Mouse (Mus musculus) G1E (cell line): ENCODE data around the gene Epm2a.

Experiments
- CTCF ChIP-seq: IDR thresholded peaks from 2 replicates; pipeline ENCODE4 v1.5.1; 2012; ENCODE audit warnings: low read depth, low read length, inconsistent platforms, mixed read lengths
- GATA1 ChIP-seq: IDR thresholded peaks from 2 replicates; pipeline ENCODE4 v1.6.1; 2012; ENCODE audit warnings: borderline replicate concordance, low read length, inconsistent platforms, mixed read lengths
- TAL1 ChIP-seq: conservative IDR thresholded peaks from 2 replicates; pipeline ENCODE4 v1.6.1; 2012; ENCODE audit warnings: low read depth, low read length, inconsistent platforms, mixed read lengths

- TF ChIP-seq CTCF (no peak), TAL1 (no peak), GATA1 (no peak)
Measured at GRCm38 (mm10) chr10:11306054-11306367, 37.2 kb upstream of the Epm2a start.
